Mouse (Mus musculus): ENCODE data around the gene Cep83. TPM values are rescaled to one million over a fixed set of nuclear protein-coding genes. Genes with fewer than 3 reads are reported as not detected.
"Not testable (repeated sequence)": the region's sequence is repeated elsewhere in the genome, so short reads cannot be mapped to it uniquely, and the experiment has no call there.

The Cep83 gene
- polyA plus RNA-seq, 1 experiment from 2014 or later, result 17.3 TPM

GRCm38 (mm10) chr10:94706695-94707094 lies 18.2 kb downstream of the Cep83 start:
- DNase-seq (ENCODE audit: low read depth, low spot score), result no peak
- H3K27me3 ChIP-seq, result no peaks in the 10 kb centered on the region
- ATAC-seq, result no peak
- POLR2A ChIA-PET, result interaction anchor here (0.6 kb wide), 1 partner anchor 119 kb away, joined by 3 read pairs; no protein-coding TSS in a partner anchor
- TF ChIP-seq CTCF (IDR thresholded peaks at IDR 0.05), result no peak
- CTCF ChIA-PET, result interaction anchor here (0.9 kb wide), 1 partner anchor 127 kb away, joined by 3 read pairs; no protein-coding TSS in a partner anchor
- in situ Hi-C loops (cut with MboI; ENCODE audit: low pct_unique_long_range_greater_than_20kb), result no loop called here

GRCm38 (mm10) chr10:94709622-94710319 lies 21.3 kb downstream of the Cep83 start:
- no peaks in the 10 kb centered on the region for H3K27me3 ChIP-seq
- no peak for DNase-seq (ENCODE audit: low read depth, low spot score)
- ChIA-PET CTCF (no interaction called here), POLR2A (no interaction called here)
- in situ Hi-C loops (cut with MboI; ENCODE audit: low pct_unique_long_range_greater_than_20kb), result no loop called here
- no peak for TF ChIP-seq CTCF (IDR thresholded peaks at IDR 0.05)
- no peak for ATAC-seq

- ChIA-PET POLR2A (no interaction called here), CTCF (no interaction called here)
- TF ChIP-seq CTCF (IDR thresholded peaks at IDR 0.05), result peak; percentile 32
- DNase-seq (ENCODE audit: low read depth, low spot score), result no peak
- H3K27me3 ChIP-seq, result no peaks in the 10 kb centered on the region
- in situ Hi-C loops (cut with MboI; ENCODE audit: low pct_unique_long_range_greater_than_20kb), result no loop called here
- no peak for ATAC-seq
Measured at GRCm38 (mm10) chr10:94710320-94710695, 21.9 kb downstream of the Cep83 start.

GRCm38 (mm10) chr10:94720300-94720699 lies 31.8 kb downstream of the Cep83 start:
- no peaks in the 10 kb centered on the region for H3K27me3 ChIP-seq
- DNase-seq (ENCODE audit: low read depth, low spot score) (no peak), ATAC-seq (no peak)
- ChIA-PET CTCF (interaction anchor here (0.7 to 1.4 kb wide), 3 partner anchors 9 to 271 kb away, joined by 3 to 4 read pairs (median 3); no protein-coding TSS in a partner anchor), POLR2A (no interaction called here)
- TF ChIP-seq CTCF (IDR thresholded peaks at IDR 0.05), result no peak
- in situ Hi-C loops (cut with MboI; ENCODE audit: low pct_unique_long_range_greater_than_20kb), result no loop called here

- POLR2A ChIA-PET; DNase-seq (ENCODE audit: low read depth, low spot score); CTCF ChIA-PET; in situ Hi-C loops (cut with MboI; ENCODE audit: low pct_unique_long_range_greater_than_20kb); ATAC-seq; H3K27me3 ChIP-seq: not testable (repeated sequence)
Measured at GRCm38 (mm10) chr10:94728053-94728452, 39.6 kb downstream of the Cep83 start.

- POLR2A ChIA-PET, result no interaction called here
- no peaks in the 10 kb centered on the region for H3K27me3 ChIP-seq
- CTCF ChIA-PET, result interaction anchor here (1.0 to 1.2 kb wide), 2 partner anchors 12 to 38 kb away, joined by 3 to 4 read pairs; no protein-coding TSS in a partner anchor
- no peak for TF ChIP-seq CTCF (IDR thresholded peaks at IDR 0.05)
- no peak for ATAC-seq
- in situ Hi-C loops (cut with MboI; ENCODE audit: low pct_unique_long_range_greater_than_20kb), result no loop called here
- no peak for DNase-seq (ENCODE audit: low read depth, low spot score)
Measured at GRCm38 (mm10) chr10:94730445-94730844, 42.0 kb downstream of the Cep83 start.

- in situ Hi-C loops (cut with MboI; ENCODE audit: low pct_unique_long_range_greater_than_20kb), result no loop called here
- no peak for TF ChIP-seq CTCF (IDR thresholded peaks at IDR 0.05)
- ATAC-seq (no peak), DNase-seq (ENCODE audit: low read depth, low spot score) (no peak)
- no peaks in the 10 kb centered on the region for H3K27me3 ChIP-seq
- ChIA-PET CTCF (interaction anchor here (1.2 to 1.3 kb wide), 2 partner anchors 12 to 36 kb away, joined by 3 to 5 read pairs; no protein-coding TSS in a partner anchor), POLR2A (no interaction called here)
Measured at GRCm38 (mm10) chr10:94734829-94735228, 46.4 kb downstream of the Cep83 start.

- ChIA-PET POLR2A (no interaction called here), CTCF (interaction anchor here (1.3 kb wide), 1 partner anchor 11 kb away, joined by 3 read pairs; no protein-coding TSS in a partner anchor)
- no peak for DNase-seq (ENCODE audit: low read depth, low spot score)
- no peaks in the 10 kb centered on the region for H3K27me3 ChIP-seq
- TF ChIP-seq CTCF (IDR thresholded peaks at IDR 0.05), result no peak
- ATAC-seq, result no peak
- in situ Hi-C loops (cut with MboI; ENCODE audit: low pct_unique_long_range_greater_than_20kb), result no loop called here
Measured at GRCm38 (mm10) chr10:94740221-94740620, 51.8 kb downstream of the Cep83 start.

GRCm38 (mm10) chr10:94741459-94741858 lies 53.0 kb downstream of the Cep83 start:
- TF ChIP-seq CTCF (IDR thresholded peaks at IDR 0.05), result no peak
- POLR2A ChIA-PET, result no interaction called here
- no peak for ATAC-seq
- in situ Hi-C loops (cut with MboI; ENCODE audit: low pct_unique_long_range_greater_than_20kb), result no loop called here
- no peak for DNase-seq (ENCODE audit: low read depth, low spot score)
- CTCF ChIA-PET, result interaction anchor here (1.3 kb wide), 1 partner anchor 12 kb away, joined by 3 read pairs; no protein-coding TSS in a partner anchor
- no peaks in the 10 kb centered on the region for H3K27me3 ChIP-seq

GRCm38 (mm10) chr10:94747011-94747410 lies 58.6 kb downstream of the Cep83 start:
- no peak for ATAC-seq
- DNase-seq (ENCODE audit: low read depth, low spot score), result no peak
- TF ChIP-seq CTCF (IDR thresholded peaks at IDR 0.05), result no peak
- in situ Hi-C loops (cut with MboI; ENCODE audit: low pct_unique_long_range_greater_than_20kb), result no loop called here
- ChIA-PET CTCF (interaction anchor here (1.7 kb wide), 1 partner anchor 10 kb away, joined by 7 read pairs; no protein-coding TSS in a partner anchor), POLR2A (no interaction called here)
- no peaks in the 10 kb centered on the region for H3K27me3 ChIP-seq

GRCm38 (mm10) chr10:94771496-94771895 lies 83.0 kb downstream of the Cep83 start:
- TF ChIP-seq CTCF (IDR thresholded peaks at IDR 0.05), result no peak
- in situ Hi-C loops (cut with MboI; ENCODE audit: low pct_unique_long_range_greater_than_20kb), result no loop called here
- CTCF ChIA-PET, result interaction anchor here (1.2 to 2.1 kb wide), 2 partner anchors 18 to 37 kb away, joined by 3 to 5 read pairs; no protein-coding TSS in a partner anchor
- DNase-seq (ENCODE audit: low read depth, low spot score), result peak; percentile 54
- no peaks in the 10 kb centered on the region for H3K27me3 ChIP-seq
- peak; percentile 86 for ATAC-seq
- POLR2A ChIA-PET, result no interaction called here
